Mouse (Mus musculus): ENCODE data around the gene Dph5. TPM values are rescaled to one million over a fixed set of nuclear protein-coding genes. Genes with fewer than 3 reads are reported as not detected.

The Dph5 gene
- polyA plus RNA-seq, 1 experiment, result 12.3 TPM

- Histone ChIP-seq H3K27ac (ENCODE audit: control insufficient read depth, insufficient read depth, low read depth, low read length, poor library complexity) (no peak overlapping the region), H3K4me3 (replicated peaks; ENCODE audit: control insufficient read depth, low read depth, low read length) (no peak overlapping the region), H3K4me1 (ENCODE audit: control insufficient read depth, insufficient read depth, low read length) (no peaks in the 10 kb centered on the region; the same call in 1 of the 2 replicates)
- TF ChIP-seq POLR2A (IDR thresholded peaks at IDR 0.05; ENCODE audit: borderline replicate concordance, control insufficient read depth, low read depth, low read length) (no peak), CTCF (IDR thresholded peaks at IDR 0.05; ENCODE audit: control insufficient read depth, insufficient read depth, low read length) (no peak)
- WGBS, result 90% methylated on average over 20 of the region's 20 CpGs
Observed at GRCm38 (mm10) chr3:115971045-115971785, 83.6 kb downstream of the Dph5 start.

GRCm38 (mm10) chr3:115971891-115972646, 84.4 kb downstream of the Dph5 start:
- 80% methylated on average over 14 of the region's 14 CpGs for WGBS
- TF ChIP-seq CTCF (IDR thresholded peaks at IDR 0.05; ENCODE audit: control insufficient read depth, insufficient read depth, low read length), result no peak
- no peak for TF ChIP-seq POLR2A (IDR thresholded peaks at IDR 0.05; ENCODE audit: borderline replicate concordance, control insufficient read depth, low read depth, low read length)
- Histone ChIP-seq H3K4me1 (ENCODE audit: control insufficient read depth, insufficient read depth, low read length) (no peaks in the 10 kb centered on the region; the same call in 1 of the 2 replicates), H3K27ac (ENCODE audit: control insufficient read depth, insufficient read depth, low read depth, low read length, poor library complexity) (no peak overlapping the region), H3K4me3 (replicated peaks; ENCODE audit: control insufficient read depth, low read depth, low read length) (no peak overlapping the region)

GRCm38 (mm10) chr3:115974228-115974627, 86.6 kb downstream of the Dph5 start:
- Histone ChIP-seq H3K4me3 (replicated peaks; ENCODE audit: control insufficient read depth, low read depth, low read length) (no peak overlapping the region), H3K27ac (ENCODE audit: control insufficient read depth, insufficient read depth, low read depth, low read length, poor library complexity) (no peak overlapping the region), H3K4me1 (ENCODE audit: control insufficient read depth, insufficient read depth, low read length) (no peaks in the 10 kb centered on the region; the same call in 1 of the 2 replicates)
- 80% methylated on average over 6 of the region's 6 CpGs for WGBS
- TF ChIP-seq POLR2A (IDR thresholded peaks at IDR 0.05; ENCODE audit: borderline replicate concordance, control insufficient read depth, low read depth, low read length), result no peak
- TF ChIP-seq CTCF (IDR thresholded peaks at IDR 0.05; ENCODE audit: control insufficient read depth, insufficient read depth, low read length), result no peak

- Histone ChIP-seq H3K27ac (ENCODE audit: control insufficient read depth, insufficient read depth, low read depth, low read length, poor library complexity) (no peak overlapping the region), H3K4me3 (replicated peaks; ENCODE audit: control insufficient read depth, low read depth, low read length) (no peak overlapping the region), H3K4me1 (ENCODE audit: control insufficient read depth, insufficient read depth, low read length) (no peaks in the 10 kb centered on the region; the same call in 1 of the 2 replicates)
- TF ChIP-seq CTCF (IDR thresholded peaks at IDR 0.05; ENCODE audit: control insufficient read depth, insufficient read depth, low read length) (no peak), POLR2A (IDR thresholded peaks at IDR 0.05; ENCODE audit: borderline replicate concordance, control insufficient read depth, low read depth, low read length) (no peak)
- WGBS, result 89% methylated on average over 10 of the region's 10 CpGs
Observed at GRCm38 (mm10) chr3:115974995-115975394, 87.4 kb downstream of the Dph5 start.

- Histone ChIP-seq H3K4me1 (ENCODE audit: control insufficient read depth, insufficient read depth, low read length) (no peaks in the 10 kb centered on the region), H3K4me3 (replicated peaks; ENCODE audit: control insufficient read depth, low read depth, low read length) (no peak overlapping the region), H3K27ac (ENCODE audit: control insufficient read depth, insufficient read depth, low read depth, low read length, poor library complexity) (no peak overlapping the region)
- 2% methylated on average over 1 of the region's 1 CpGs for WGBS
- TF ChIP-seq CTCF (IDR thresholded peaks at IDR 0.05; ENCODE audit: control insufficient read depth, insufficient read depth, low read length) (no peak), POLR2A (IDR thresholded peaks at IDR 0.05; ENCODE audit: borderline replicate concordance, control insufficient read depth, low read depth, low read length) (no peak)
Observed at GRCm38 (mm10) chr3:115979000-115979399, 91.4 kb downstream of the Dph5 start.

- 92% methylated on average over 8 of the region's 8 CpGs for WGBS
- Histone ChIP-seq H3K27ac (ENCODE audit: control insufficient read depth, insufficient read depth, low read depth, low read length, poor library complexity) (no peak overlapping the region), H3K4me1 (ENCODE audit: control insufficient read depth, insufficient read depth, low read length) (no peaks in the 10 kb centered on the region), H3K4me3 (replicated peaks; ENCODE audit: control insufficient read depth, low read depth, low read length) (no peak overlapping the region)
- TF ChIP-seq POLR2A (IDR thresholded peaks at IDR 0.05; ENCODE audit: borderline replicate concordance, control insufficient read depth, low read depth, low read length) (no peak), CTCF (IDR thresholded peaks at IDR 0.05; ENCODE audit: control insufficient read depth, insufficient read depth, low read length) (no peak)
Observed at GRCm38 (mm10) chr3:115983217-115983616, 95.6 kb downstream of the Dph5 start.

Other genes starting within 250 kb of the Dph5 start
- gene S1pr1, start 172.8 kb upstream of the Dph5 start, polyA plus RNA-seq (2011; ENCODE audit: insufficient read depth, insufficient read length, low replicate concordance, missing spikeins), result 3.9 and 6.1 TPM in 2 replicates
- gene Slc30a7, start 119.6 kb downstream of the Dph5 start, polyA plus RNA-seq (2011; ENCODE audit: insufficient read depth, insufficient read length, low replicate concordance, missing spikeins), result 3.7 and 4.1 TPM in 2 replicates
- 0.45 and 1.8 TPM in 2 replicates for gene Extl2, start 119.6 kb downstream of the Dph5 start, polyA plus RNA-seq (2011; ENCODE audit: insufficient read depth, insufficient read length, low replicate concordance, missing spikeins)
- gene Vcam1, start 241.9 kb downstream of the Dph5 start, polyA plus RNA-seq (2011; ENCODE audit: insufficient read depth, insufficient read length, low replicate concordance, missing spikeins), result 54.4 and 90.0 TPM in 2 replicates